Mouse (Mus musculus) C2C12 (cell line): ENCODE results near the gene Sptbn1. TPM values are rescaled to one million over a fixed set of nuclear protein-coding genes. Genes with fewer than 3 reads are reported as not detected.
"Not testable (repeated sequence)": the region's sequence is repeated elsewhere in the genome, so short reads cannot be mapped to it uniquely, and the experiment has no call there.

ENCODE experiments used
- H3K27me3 ChIP-seq: one replicate; pipeline ENCODE4 v1.6.1; 2011; ENCODE audit not compliant: control insufficient read depth, insufficient read depth, insufficient read length
- H3K36me3 ChIP-seq: one replicate; pipeline ENCODE4 v1.6.1; 2011; ENCODE audit not compliant: control insufficient read depth, insufficient read depth
- H3K4me3 ChIP-seq: one replicate; pipeline ENCODE4 v1.5.1; 2011; ENCODE audit warnings: mild to moderate bottlenecking, control low read depth; ENCODE audit not compliant: poor library complexity, insufficient read depth, severe bottlenecking
- H3K79me2 ChIP-seq: one replicate; pipeline ENCODE4 v1.6.1; 2011; ENCODE audit not compliant: control insufficient read depth, insufficient read depth
- H3K79me3 ChIP-seq: one replicate; pipeline ENCODE4 v1.6.1; 2011; ENCODE audit warnings: low read depth, control low read depth
- H3ac ChIP-seq: one replicate; pipeline ENCODE3; 2011; ENCODE audit warnings: low read depth; ENCODE audit not compliant: control insufficient read depth, insufficient read length
- CEBPB ChIP-seq: IDR thresholded peaks from one replicate; pipeline ENCODE4 v1.6.1; 2011; ENCODE audit warnings: low read depth, mild to moderate bottlenecking, control low read depth, moderate library complexity
- CTCF ChIP-seq: IDR thresholded peaks from one replicate; pipeline ENCODE4 v1.5.1; 2011; ENCODE audit not compliant: control insufficient read depth, insufficient read depth, insufficient read length
- FOSL1 ChIP-seq: IDR thresholded peaks from one replicate; pipeline ENCODE4 v1.8.0; 2011; ENCODE audit warnings: mild to moderate bottlenecking, low read length; ENCODE audit not compliant: poor library complexity, insufficient read depth, severe bottlenecking
- MAX ChIP-seq: IDR thresholded peaks from one replicate; pipeline ENCODE4 v1.6.1; 2011; ENCODE audit warnings: mild to moderate bottlenecking, control low read depth
- MYOD1 ChIP-seq: IDR thresholded peaks from one replicate; pipeline ENCODE4 v1.6.1; 2011; ENCODE audit warnings: low read depth; ENCODE audit not compliant: control insufficient read depth, insufficient read length
- MYOG ChIP-seq: IDR thresholded peaks from one replicate; pipeline ENCODE4 v1.6.1; 2011; ENCODE audit not compliant: control insufficient read depth, insufficient read length; ENCODE audit errors: extremely low read depth
- USF1 ChIP-seq: IDR thresholded peaks from one replicate; pipeline ENCODE4 v1.6.1; 2011; ENCODE audit warnings: low read depth, mild to moderate bottlenecking, control low read depth, moderate library complexity
- polyA plus RNA-seq: library from polyadenylated mRNA; unstranded; fragments of >200 nt; fragmentation: generic; extraction: Trizol; gene quantifications from one replicate; pipeline ENCODE4 v1.2.1, GENCODE M21; 2012; ENCODE audit warnings: missing spikeins

Gene Sptbn1
- polyA plus RNA-seq, 1 experiment: 50.2 TPM

DNA sequence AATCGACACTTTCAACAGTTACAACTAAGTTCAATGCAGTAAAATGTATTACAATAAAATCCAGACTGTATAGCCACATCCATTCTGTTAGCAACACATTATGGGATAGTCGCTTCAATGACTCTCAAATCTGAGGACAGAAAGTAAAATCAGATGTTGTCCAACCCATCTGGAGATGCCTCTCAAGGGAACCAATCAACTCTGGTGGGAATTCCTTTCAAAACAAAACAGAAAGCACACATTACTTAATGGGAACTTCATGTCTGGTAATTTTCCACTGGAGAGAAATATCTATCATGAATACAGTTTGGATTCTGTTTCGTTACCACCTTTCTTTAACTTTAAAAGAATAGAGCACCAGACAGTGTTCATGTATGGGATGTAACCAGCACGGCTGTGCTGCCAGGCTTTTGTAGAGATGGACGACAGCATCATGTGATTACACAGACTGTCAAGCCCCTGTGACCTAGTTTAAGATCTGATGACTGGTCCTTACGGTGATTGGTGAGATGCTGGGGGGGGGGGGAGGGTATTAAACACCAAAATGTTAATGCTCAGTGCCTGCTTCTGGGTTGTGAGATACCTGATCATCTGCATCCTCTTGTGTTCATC lies 9.1 kb downstream of the Sptbn1 start:
- Histone ChIP-seq H3K36me3 (peaks cover 17% of the 10 kb centered on the region), H3K27me3 (no peaks in the 10 kb centered on the region), H3K4me3 (no peak overlapping the region), H3K79me2 (peaks cover 98% of the 10 kb centered on the region), H3K79me3 (peaks cover 94% of the 10 kb centered on the region), H3ac (no peak overlapping the region)
- TF ChIP-seq USF1 (no peak), CTCF (no peak), MYOG (no peak), CEBPB (no peak), MAX (no peak), MYOD1 (no peak), FOSL1 (no peak)

DNA sequence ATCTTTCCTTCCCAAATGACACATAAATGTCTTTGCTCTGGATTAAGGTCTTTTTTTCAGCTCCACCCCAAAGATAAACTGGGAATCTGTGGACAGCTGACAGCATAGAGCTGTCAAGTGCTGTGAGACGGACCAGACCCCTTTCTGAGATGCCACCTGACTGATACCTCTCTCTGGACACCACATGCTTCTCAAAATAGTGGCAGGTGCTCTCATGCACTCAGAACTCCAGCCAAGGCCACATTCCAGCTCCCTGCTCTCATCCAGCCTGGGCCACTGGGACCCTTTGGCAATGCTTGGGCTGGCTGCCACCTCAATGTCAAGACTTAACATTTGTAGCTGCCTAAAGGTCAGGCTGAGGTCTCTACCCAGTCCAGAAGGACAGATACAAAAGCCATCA lies 10.2 kb downstream of the Sptbn1 start:
- no peak overlapping the region for H3K4me3 ChIP-seq
- no peak for TF ChIP-seq USF1
- TF ChIP-seq FOSL1: no peak
- no peak for TF ChIP-seq MYOG
- no peak for TF ChIP-seq CEBPB
- TF ChIP-seq CTCF: no peak
- TF ChIP-seq MAX: no peak
- TF ChIP-seq MYOD1: no peak
- H3K79me3 ChIP-seq: peaks cover 92% of the 10 kb centered on the region
- H3K27me3 ChIP-seq: no peaks in the 10 kb centered on the region
- no peak overlapping the region for H3ac ChIP-seq
- peaks cover 98% of the 10 kb centered on the region for H3K79me2 ChIP-seq
- H3K36me3 ChIP-seq: peaks cover 17% of the 10 kb centered on the region

DNA sequence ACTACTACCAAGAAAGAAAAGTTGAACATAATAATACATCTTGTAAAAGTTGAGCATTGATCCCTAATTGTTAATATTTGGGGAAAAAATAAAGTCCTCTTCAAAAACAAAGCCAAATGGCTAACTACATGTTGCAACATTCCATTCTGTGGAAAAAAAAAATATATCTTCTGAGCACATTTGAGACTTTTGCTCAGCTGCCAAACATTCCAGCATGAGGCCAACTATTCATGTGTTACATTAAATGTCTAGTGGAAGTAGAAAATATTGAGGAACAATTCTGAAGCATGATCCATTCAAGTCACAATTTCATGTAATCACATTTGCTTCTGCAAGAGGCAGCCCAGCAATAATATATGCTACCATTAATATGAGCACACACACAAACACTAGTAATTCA lies 10.9 kb downstream of the Sptbn1 start:
- no peak overlapping the region for H3K4me3 ChIP-seq
- H3K36me3 ChIP-seq: peaks cover 17% of the 10 kb centered on the region
- H3ac ChIP-seq: no peak overlapping the region
- peaks cover 97% of the 10 kb centered on the region for H3K79me2 ChIP-seq
- no peaks in the 10 kb centered on the region for H3K27me3 ChIP-seq
- peaks cover 92% of the 10 kb centered on the region for H3K79me3 ChIP-seq
- TF ChIP-seq USF1 (no peak), MYOD1 (no peak), FOSL1 (no peak), CTCF (no peak), MAX (no peak)

DNA sequence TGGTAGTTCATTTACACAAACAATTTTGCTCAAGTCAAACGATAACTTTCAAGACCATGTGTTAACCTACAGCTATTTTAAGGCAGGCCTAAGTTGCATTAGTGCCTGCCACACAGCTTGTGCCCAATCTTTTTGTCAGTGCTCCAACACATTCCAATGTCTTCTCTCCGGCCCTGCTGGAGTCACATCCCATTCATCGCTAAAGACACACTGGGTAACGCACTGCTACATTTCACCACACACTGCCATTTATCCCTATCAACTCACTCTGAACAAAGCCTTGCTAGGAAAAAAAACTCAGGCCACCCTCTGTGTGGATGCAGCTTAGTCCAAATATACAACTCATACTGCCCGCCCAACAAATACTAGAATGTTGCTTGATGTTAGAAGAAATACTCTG lies 11.5 kb downstream of the Sptbn1 start:
- H3K4me3 ChIP-seq: no peak overlapping the region

DNA sequence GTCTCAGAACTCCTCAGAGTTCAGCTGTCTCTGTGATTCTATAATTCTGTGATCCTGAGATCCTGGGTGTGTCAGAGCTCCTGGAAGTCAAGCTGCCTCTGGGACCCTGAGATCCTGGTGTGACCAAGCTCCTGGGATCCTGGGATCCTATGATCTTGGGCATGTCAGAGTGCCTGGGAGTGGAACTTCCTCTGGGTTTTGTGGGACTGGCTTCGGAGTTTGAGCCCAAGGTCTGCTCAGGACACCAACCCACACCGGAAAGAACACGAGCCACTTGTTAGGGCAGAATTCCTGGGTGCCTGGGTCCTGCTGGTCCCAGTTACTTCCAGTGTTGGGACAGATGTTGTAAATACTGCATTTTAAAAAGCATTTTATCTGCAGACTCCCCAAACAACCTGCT lies 12.8 kb downstream of the Sptbn1 start:
- H3K4me3 ChIP-seq, H3ac ChIP-seq, H3K27me3 ChIP-seq: not testable (repeated sequence)
- H3K79me3 ChIP-seq: peaks cover 90% of the 10 kb centered on the region
- H3K79me2 ChIP-seq: peaks cover 97% of the 10 kb centered on the region
- peaks cover 17% of the 10 kb centered on the region for H3K36me3 ChIP-seq

More for the DNA sequence above, 11.5 kb downstream of the Sptbn1 start:
- H3ac ChIP-seq: no peak overlapping the region
- H3K36me3 ChIP-seq: peaks cover 17% of the 10 kb centered on the region
- no peaks in the 10 kb centered on the region for H3K27me3 ChIP-seq
- TF ChIP-seq USF1: no peak
- TF ChIP-seq MYOG: no peak
- no peak for TF ChIP-seq MYOD1
- no peak for TF ChIP-seq CTCF
- no peak for TF ChIP-seq FOSL1
- no peak for TF ChIP-seq CEBPB
- no peak for TF ChIP-seq MAX
- H3K79me3 ChIP-seq: peaks cover 90% of the 10 kb centered on the region
- peaks cover 97% of the 10 kb centered on the region for H3K79me2 ChIP-seq

DNA sequence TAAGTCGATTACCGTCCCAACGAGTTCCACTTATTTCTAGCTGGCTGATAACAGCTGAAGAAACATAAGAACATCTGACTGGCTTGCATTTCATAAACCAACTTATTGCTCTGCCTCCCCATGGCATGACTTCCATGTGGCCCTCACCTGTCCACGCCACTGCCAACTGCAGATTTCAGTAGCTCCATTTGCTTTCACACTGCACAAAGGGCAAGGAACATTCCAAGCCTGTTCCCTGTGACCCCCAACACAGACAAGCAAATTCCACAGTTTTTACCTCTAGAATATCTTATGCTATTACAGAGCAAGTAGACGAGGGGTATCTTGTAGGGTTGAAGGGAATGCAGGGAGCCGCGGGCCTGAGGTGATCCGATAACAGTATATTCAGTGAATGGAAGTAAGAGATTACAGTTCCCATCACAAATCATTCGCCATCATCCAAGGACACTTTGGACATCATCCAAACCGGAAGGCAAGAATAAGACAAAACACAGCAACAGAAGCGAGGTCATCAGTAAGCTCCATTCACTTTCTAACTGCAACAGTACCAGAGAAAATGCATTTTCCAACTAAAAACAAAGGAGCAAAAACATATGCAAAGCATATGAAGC lies 16.6 kb downstream of the Sptbn1 start:
- H3K79me2 ChIP-seq: peaks cover 98% of the 10 kb centered on the region
- peaks cover 92% of the 10 kb centered on the region for H3K79me3 ChIP-seq
- no peaks in the 10 kb centered on the region for H3K27me3 ChIP-seq
- H3ac ChIP-seq: no peak overlapping the region
- H3K4me3 ChIP-seq: no peak overlapping the region
- TF ChIP-seq CEBPB: no peak
- no peak for TF ChIP-seq CTCF
- TF ChIP-seq FOSL1: no peak
- TF ChIP-seq MYOD1: no peak
- no peak for TF ChIP-seq USF1
- TF ChIP-seq MAX: no peak
- no peak for TF ChIP-seq MYOG
- H3K36me3 ChIP-seq: no peaks in the 10 kb centered on the region
